Mouse (Mus musculus): Measurements from ENCODE around the gene Trem2. TPM values are rescaled to one million over a fixed set of nuclear protein-coding genes. Genes with fewer than 3 reads are reported as not detected.

Trem2 gene
- polyA plus RNA-seq, 1 experiment from 2014 or later = 1.7 TPM

- Histone ChIP-seq H3K27ac (ENCODE audit: poor library complexity, severe bottlenecking) (no peak overlapping the region), H3K4me1 (replicated peaks) (peaks cover 18% of the 10 kb centered on the region), H3K9me3 (replicated peaks) (peaks cover 8% of the 10 kb centered on the region; the same call in 1 of the 2 replicates), H3K4me2 (no peak overlapping the region), H3K27me3 (replicated peaks) (no peaks in the 10 kb centered on the region), H3K36me3 (no peaks in the 10 kb centered on the region), H3K4me3 (no peak overlapping the region), H3K9ac (no peak overlapping the region)
- no peak for ATAC-seq (ENCODE audit: insufficient number of reproducible peaks, low FRiP score)
- 63% methylated on average over 5 of the region's 5 CpGs for WGBS
Observed at GRCm38 (mm10) chr17:48366806-48367205, 20.6 kb downstream of the Trem2 start.

- H3K4me3 ChIP-seq = no peak overlapping the region
- ATAC-seq (ENCODE audit: insufficient number of reproducible peaks, low FRiP score) = no peak
- peaks cover 8% of the 10 kb centered on the region; the same call in 1 of the 2 replicates for H3K9me3 ChIP-seq (replicated peaks)
- no peak overlapping the region for H3K27ac ChIP-seq (ENCODE audit: poor library complexity, severe bottlenecking)
- no peak overlapping the region for H3K4me2 ChIP-seq
- H3K9ac ChIP-seq = no peak overlapping the region
- no peaks in the 10 kb centered on the region for H3K27me3 ChIP-seq (replicated peaks)
- H3K4me1 ChIP-seq (replicated peaks) = no peaks in the 10 kb centered on the region
- no peaks in the 10 kb centered on the region for H3K36me3 ChIP-seq
Observed at GRCm38 (mm10) chr17:48371621-48372020, 25.4 kb downstream of the Trem2 start.

- H3K36me3 ChIP-seq = no peaks in the 10 kb centered on the region
- ATAC-seq (ENCODE audit: insufficient number of reproducible peaks, low FRiP score) = no peak
Observed at GRCm38 (mm10) chr17:48372987-48373386, 26.8 kb downstream of the Trem2 start.

GRCm38 (mm10) chr17:48376102-48376501, 29.9 kb downstream of the Trem2 start:
- Histone ChIP-seq H3K9ac (no peak overlapping the region), H3K36me3 (no peaks in the 10 kb centered on the region), H3K4me3 (no peak overlapping the region), H3K4me2 (no peak overlapping the region), H3K9me3 (replicated peaks) (no peaks in the 10 kb centered on the region), H3K4me1 (replicated peaks) (no peaks in the 10 kb centered on the region), H3K27ac (ENCODE audit: poor library complexity, severe bottlenecking) (no peak overlapping the region), H3K27me3 (replicated peaks) (no peaks in the 10 kb centered on the region)
- 82% methylated on average over 1 of the region's 1 CpGs for WGBS
- no peak for ATAC-seq (ENCODE audit: insufficient number of reproducible peaks, low FRiP score)

More at GRCm38 (mm10) chr17:48372987-48373386, 26.8 kb downstream of the Trem2 start:
- 69% methylated on average over 8 of the region's 8 CpGs for WGBS
- Histone ChIP-seq H3K4me2 (no peak overlapping the region), H3K27ac (ENCODE audit: poor library complexity, severe bottlenecking) (no peak overlapping the region), H3K4me1 (replicated peaks) (no peaks in the 10 kb centered on the region), H3K9ac (no peak overlapping the region), H3K4me3 (no peak overlapping the region), H3K9me3 (replicated peaks) (peaks cover 8% of the 10 kb centered on the region; the same call in 1 of the 2 replicates), H3K27me3 (replicated peaks) (no peaks in the 10 kb centered on the region)

- no peak for ATAC-seq (ENCODE audit: insufficient number of reproducible peaks, low FRiP score)
- Histone ChIP-seq H3K27me3 (replicated peaks) (no peaks in the 10 kb centered on the region), H3K4me1 (replicated peaks) (no peaks in the 10 kb centered on the region), H3K36me3 (no peaks in the 10 kb centered on the region), H3K4me2 (no peak overlapping the region), H3K4me3 (no peak overlapping the region), H3K9me3 (replicated peaks) (no peaks in the 10 kb centered on the region), H3K9ac (no peak overlapping the region), H3K27ac (ENCODE audit: poor library complexity, severe bottlenecking) (no peak overlapping the region)
Observed at GRCm38 (mm10) chr17:48379050-48379449, 32.8 kb downstream of the Trem2 start.

- H3K9ac ChIP-seq = no peak overlapping the region
- peaks cover 53% of the 10 kb centered on the region for H3K36me3 ChIP-seq
- ATAC-seq (ENCODE audit: insufficient number of reproducible peaks, low FRiP score) = no peak
- no peak overlapping the region for H3K4me2 ChIP-seq
- H3K27ac ChIP-seq (ENCODE audit: poor library complexity, severe bottlenecking) = no peak overlapping the region
- no peak overlapping the region for H3K4me3 ChIP-seq
- 75% methylated on average over 2 of the region's 2 CpGs for WGBS
- H3K9me3 ChIP-seq (replicated peaks) = no peaks in the 10 kb centered on the region
- no peaks in the 10 kb centered on the region for H3K27me3 ChIP-seq (replicated peaks)
- no peaks in the 10 kb centered on the region for H3K4me1 ChIP-seq (replicated peaks)
Observed at GRCm38 (mm10) chr17:48385786-48386461, 39.7 kb downstream of the Trem2 start.

- Histone ChIP-seq H3K4me3 (no peak overlapping the region), H3K36me3 (peaks cover 80% of the 10 kb centered on the region), H3K9ac (no peak overlapping the region), H3K9me3 (replicated peaks) (no peaks in the 10 kb centered on the region), H3K27ac (ENCODE audit: poor library complexity, severe bottlenecking) (no peak overlapping the region), H3K27me3 (replicated peaks) (no peaks in the 10 kb centered on the region), H3K4me2 (no peak overlapping the region), H3K4me1 (replicated peaks) (no peaks in the 10 kb centered on the region)
- WGBS = 84% methylated on average over 2 of the region's 2 CpGs
- ATAC-seq (ENCODE audit: insufficient number of reproducible peaks, low FRiP score) = no peak
Observed at GRCm38 (mm10) chr17:48388666-48389065, 42.5 kb downstream of the Trem2 start.

- Histone ChIP-seq H3K27me3 (replicated peaks) (no peaks in the 10 kb centered on the region), H3K36me3 (peaks cover 88% of the 10 kb centered on the region), H3K9me3 (replicated peaks) (no peaks in the 10 kb centered on the region), H3K4me1 (replicated peaks) (no peaks in the 10 kb centered on the region), H3K4me3 (no peak overlapping the region), H3K9ac (no peak overlapping the region), H3K4me2 (no peak overlapping the region), H3K27ac (ENCODE audit: poor library complexity, severe bottlenecking) (no peak overlapping the region)
- 73% methylated on average over 5 of the region's 5 CpGs for WGBS
- ATAC-seq (ENCODE audit: insufficient number of reproducible peaks, low FRiP score) = no peak
Observed at GRCm38 (mm10) chr17:48389442-48389841, 43.2 kb downstream of the Trem2 start.

GRCm38 (mm10) chr17:48391446-48391845, 45.2 kb downstream of the Trem2 start:
- WGBS = 85% methylated on average over 5 of the region's 5 CpGs
- no peaks in the 10 kb centered on the region for H3K27me3 ChIP-seq (replicated peaks)
- H3K4me3 ChIP-seq = no peak overlapping the region
- H3K27ac ChIP-seq (ENCODE audit: poor library complexity, severe bottlenecking) = no peak overlapping the region
- no peaks in the 10 kb centered on the region for H3K9me3 ChIP-seq (replicated peaks)
- no peak overlapping the region for H3K9ac ChIP-seq
- no peak for ATAC-seq (ENCODE audit: insufficient number of reproducible peaks, low FRiP score)
- no peak overlapping the region for H3K4me2 ChIP-seq
- peaks cover 93% of the 10 kb centered on the region for H3K36me3 ChIP-seq
- H3K4me1 ChIP-seq (replicated peaks) = no peaks in the 10 kb centered on the region

- H3K4me2 ChIP-seq = no peak overlapping the region
- WGBS = 97% methylated on average over 3 of the region's 3 CpGs
- H3K27me3 ChIP-seq (replicated peaks) = no peaks in the 10 kb centered on the region
- no peaks in the 10 kb centered on the region for H3K4me1 ChIP-seq (replicated peaks)
- no peaks in the 10 kb centered on the region for H3K9me3 ChIP-seq (replicated peaks)
- no peak overlapping the region for H3K9ac ChIP-seq
- peaks cover 91% of the 10 kb centered on the region for H3K36me3 ChIP-seq
- H3K4me3 ChIP-seq = no peak overlapping the region
- no peak for ATAC-seq (ENCODE audit: insufficient number of reproducible peaks, low FRiP score)
- H3K27ac ChIP-seq (ENCODE audit: poor library complexity, severe bottlenecking) = no peak overlapping the region
Observed at GRCm38 (mm10) chr17:48392616-48393015, 46.4 kb downstream of the Trem2 start.

- H3K36me3 ChIP-seq = peaks cover 40% of the 10 kb centered on the region
- ATAC-seq (ENCODE audit: insufficient number of reproducible peaks, low FRiP score) = no peak
- H3K4me3 ChIP-seq = no peak overlapping the region
- H3K9ac ChIP-seq = no peak overlapping the region
- peaks cover 25% of the 10 kb centered on the region for H3K4me1 ChIP-seq (replicated peaks)
- WGBS = 86% methylated on average over 4 of the region's 4 CpGs
- H3K9me3 ChIP-seq (replicated peaks) = no peaks in the 10 kb centered on the region
- no peak overlapping the region for H3K4me2 ChIP-seq
- no peaks in the 10 kb centered on the region for H3K27me3 ChIP-seq (replicated peaks)
- H3K27ac ChIP-seq (ENCODE audit: poor library complexity, severe bottlenecking) = no peak overlapping the region
Observed at GRCm38 (mm10) chr17:48401710-48402109, 55.5 kb downstream of the Trem2 start.

GRCm38 (mm10) chr17:48402751-48403150, 56.5 kb downstream of the Trem2 start:
- Histone ChIP-seq H3K4me3 (no peak overlapping the region), H3K36me3 (peaks cover 30% of the 10 kb centered on the region), H3K27ac (ENCODE audit: poor library complexity, severe bottlenecking) (no peak overlapping the region), H3K9me3 (replicated peaks) (no peaks in the 10 kb centered on the region), H3K27me3 (replicated peaks) (no peaks in the 10 kb centered on the region), H3K4me1 (replicated peaks) (peaks cover 33% of the 10 kb centered on the region), H3K4me2 (no peak overlapping the region), H3K9ac (no peak overlapping the region)
- WGBS = 93% methylated on average over 3 of the region's 3 CpGs
- no peak for ATAC-seq (ENCODE audit: insufficient number of reproducible peaks, low FRiP score)
